Mouse (Mus musculus) forebrain, embryonic 12.5 days (tissue): ENCODE results near the gene Ino80b. TPM values are rescaled to one million over a fixed set of nuclear protein-coding genes. Genes with fewer than 3 reads are reported as not detected.
A peak's percentile ranks its signal among the peaks of the same experiment; 100 is the strongest.

Experiments used
- ATAC-seq: fragments of 200-750 bp; cut with Nextera tagmentation; 2 replicates; pipeline ENCODE4 v1.8.0; 2017; ENCODE audit warnings: moderate TSS enrichment; ENCODE audit not compliant: low FRiP score
- H3K27ac ChIP-seq: fragments of 300-500 bp; sonication (generic); 2 replicates; pipeline ENCODE4 v1.5.1; 2016; ENCODE audit warnings: mild to moderate bottlenecking
- H3K27me3 ChIP-seq: fragments of 300-500 bp; sonication (generic); 2 replicates; pipeline ENCODE4 v1.6.1; 2016; ENCODE audit warnings: mild to moderate bottlenecking
- H3K36me3 ChIP-seq: fragments of 300-500 bp; sonication (generic); replicated peaks from 2 replicates; pipeline ENCODE4 v1.6.1; 2016; ENCODE audit warnings: mild to moderate bottlenecking
- H3K4me1 ChIP-seq: fragments of 300-500 bp; sonication (generic); 2 replicates; pipeline ENCODE4 v1.6.1; 2016
- H3K4me2 ChIP-seq: fragments of 300-500 bp; sonication (generic); 2 replicates; pipeline ENCODE4 v1.6.1; 2016; ENCODE audit warnings: mild to moderate bottlenecking, moderate library complexity
- H3K4me3 ChIP-seq: fragments of 300-500 bp; sonication (generic); replicated peaks from 2 replicates; pipeline ENCODE4 v1.5.1; 2016; ENCODE audit warnings: mild to moderate bottlenecking
- H3K9ac ChIP-seq: fragments of 300-500 bp; sonication (generic); 2 replicates; pipeline ENCODE4 v1.6.1; 2016; ENCODE audit warnings: mild to moderate bottlenecking
- H3K9me3 ChIP-seq: fragments of 300-500 bp; sonication (generic); 2 replicates; pipeline ENCODE4 v1.6.1; 2016
- WGBS: fragments of 180-500 bp; shearing (Covaris S2); methylation state at CpG from one replicate; pipeline ENCODE4 v1.1.7; 2016; 5-methylcytosine and 5-hydroxymethylcytosine counted together
- polyA plus RNA-seq: library from polyadenylated mRNA; unstranded; fragments of >200 nt; fragmentation: Nextera tagmentation; extraction: Ambion mirVana; gene quantifications from 2 replicates; pipeline ENCODE4 v1.2.1, GENCODE M21; 2016

The Ino80b gene
- polyA plus RNA-seq, 1 experiment from 2014 or later: 19.0 TPM

GRCm38 (mm10) chr6:83121863-83122710 lies 3.1 kb downstream of the Ino80b start:
- WGBS: 2% methylated on average over 38 of the region's 52 CpGs
- peak overlapping the region; percentile 79 for H3K4me3 ChIP-seq
- peak overlapping the region; percentile 99 for H3K27ac ChIP-seq
- H3K4me1 ChIP-seq: peaks cover 52% of the 10 kb centered on the region
- H3K4me2 ChIP-seq: peak overlapping the region; percentile 94
- H3K27me3 ChIP-seq: no peaks in the 10 kb centered on the region
- H3K36me3 ChIP-seq: peaks cover 38% of the 10 kb centered on the region
- ATAC-seq: no peak; the same call in 1 of the 2 replicates
- H3K9me3 ChIP-seq: no peaks in the 10 kb centered on the region
- peak overlapping the region; percentile 88 for H3K9ac ChIP-seq

- Histone ChIP-seq H3K4me3 (peak within 1 kb of the TSS; percentile 79), H3K9me3 (no peaks in the 10 kb centered on the region), H3K9ac (peak within 1 kb of the TSS; percentile 88), H3K27ac (peak within 1 kb of the TSS; percentile 99), H3K27me3 (no peaks in the 10 kb centered on the region), H3K4me1 (peaks cover 60% of the 10 kb centered on the region), H3K4me2 (peak within 1 kb of the TSS; percentile 94), H3K36me3 (peaks cover 39% of the 10 kb centered on the region)
- ATAC-seq: peak; percentile 94
- under 1% methylated on average over 35 of the region's 38 CpGs for WGBS
These were observed 4.0 kb downstream of the Ino80b start, which contains the start of gene Wbp1 for GRCm38 (mm10) chr6:83120930-83121862. Gene Wbp1 (minus strand): TSS chr6:83121559.

GRCm38 (mm10) chr6:83119734-83120051 lies 5.5 kb downstream of the Ino80b start:
- Histone ChIP-seq H3K27me3 (no peaks in the 10 kb centered on the region), H3K4me1 (peaks cover 65% of the 10 kb centered on the region), H3K27ac (no peak overlapping the region), H3K36me3 (peaks cover 39% of the 10 kb centered on the region), H3K9me3 (no peaks in the 10 kb centered on the region), H3K4me2 (peak overlapping the region; percentile 94), H3K4me3 (peak overlapping the region; percentile 79), H3K9ac (peak overlapping the region; percentile 86; the same call in 1 of the 2 replicates)
- ATAC-seq: no peak
- 85% methylated on average over 7 of the region's 7 CpGs for WGBS

GRCm38 (mm10) chr6:83118825-83119733 lies 6.2 kb downstream of the Ino80b start:
- Histone ChIP-seq H3K4me1 (peaks cover 64% of the 10 kb centered on the region), H3K27ac (0 out of 2 replicates have a peak overlapping the region, but pooled peaks have one; percentile 46)
- WGBS: 90% methylated on average over 14 of the region's 14 CpGs

GRCm38 (mm10) chr6:83118369-83118768 lies 6.9 kb downstream of the Ino80b start:
- Histone ChIP-seq H3K4me1 (peaks cover 57% of the 10 kb centered on the region), H3K27ac (peak overlapping the region; percentile 31; the same call in 1 of the 2 replicates), H3K27me3 (no peaks in the 10 kb centered on the region), H3K4me3 (no peak overlapping the region), H3K4me2 (no peak overlapping the region), H3K36me3 (peaks cover 35% of the 10 kb centered on the region), H3K9ac (no peak overlapping the region), H3K9me3 (no peaks in the 10 kb centered on the region)
- 89% methylated on average over 11 of the region's 11 CpGs for WGBS
- ATAC-seq: no peak

More at GRCm38 (mm10) chr6:83118825-83119733, 6.2 kb downstream of the Ino80b start:
- H3K9ac ChIP-seq: 0 out of 2 replicates have a peak overlapping the region, but pooled peaks have one; percentile 86
- H3K36me3 ChIP-seq: peaks cover 39% of the 10 kb centered on the region
- no peak overlapping the region for H3K4me2 ChIP-seq
- H3K4me3 ChIP-seq: no peak overlapping the region; the same call in 1 of the 2 replicates
- no peaks in the 10 kb centered on the region for H3K9me3 ChIP-seq
- ATAC-seq: no peak
- no peaks in the 10 kb centered on the region for H3K27me3 ChIP-seq

GRCm38 (mm10) chr6:83117616-83118015 lies 7.6 kb downstream of the Ino80b start:
- no peak overlapping the region for H3K4me2 ChIP-seq
- H3K4me3 ChIP-seq: no peak overlapping the region
- no peak for ATAC-seq
- peaks cover 29% of the 10 kb centered on the region for H3K36me3 ChIP-seq
- no peaks in the 10 kb centered on the region for H3K9me3 ChIP-seq
- no peak overlapping the region for H3K9ac ChIP-seq
- no peaks in the 10 kb centered on the region for H3K27me3 ChIP-seq
- H3K27ac ChIP-seq: no peak overlapping the region
- 91% methylated on average over 13 of the region's 13 CpGs for WGBS
- H3K4me1 ChIP-seq: peaks cover 50% of the 10 kb centered on the region

- Histone ChIP-seq H3K4me1 (peaks cover 45% of the 10 kb centered on the region), H3K36me3 (peaks cover 29% of the 10 kb centered on the region), H3K9me3 (no peaks in the 10 kb centered on the region), H3K9ac (no peak overlapping the region), H3K27me3 (no peaks in the 10 kb centered on the region), H3K4me3 (peak overlapping the region; percentile 83; the same call in 1 of the 2 replicates), H3K4me2 (peak overlapping the region; percentile 6; the same call in 1 of the 2 replicates), H3K27ac (no peak overlapping the region)
- no peak for ATAC-seq
- 91% methylated on average over 4 of the region's 4 CpGs for WGBS
These were observed 8.1 kb downstream of the Ino80b start for GRCm38 (mm10) chr6:83117165-83117438.

- H3K9me3 ChIP-seq: no peaks in the 10 kb centered on the region
- no peak overlapping the region for H3K27ac ChIP-seq
- H3K4me2 ChIP-seq: peak overlapping the region; percentile 96
- peak overlapping the region; percentile 92 for H3K9ac ChIP-seq
- H3K27me3 ChIP-seq: no peaks in the 10 kb centered on the region
- peak overlapping the region; percentile 83 for H3K4me3 ChIP-seq
- 88% methylated on average over 11 of the region's 11 CpGs for WGBS
- peaks cover 44% of the 10 kb centered on the region for H3K4me1 ChIP-seq
- no peak for ATAC-seq
- peaks cover 29% of the 10 kb centered on the region for H3K36me3 ChIP-seq
These were observed 8.7 kb downstream of the Ino80b start for GRCm38 (mm10) chr6:83116373-83117164.

- WGBS: 3% methylated on average over 27 of the region's 48 CpGs
- Histone ChIP-seq H3K27me3 (no peaks in the 10 kb centered on the region), H3K4me1 (peaks cover 44% of the 10 kb centered on the region)
These were observed 9.4 kb downstream of the Ino80b start for GRCm38 (mm10) chr6:83115682-83116372.

GRCm38 (mm10) chr6:83115011-83115671 lies 10.1 kb downstream of the Ino80b start, which contains the start of gene Mogs:
Gene Mogs (plus strand): TSS chr6:83115496.
- peaks cover 42% of the 10 kb centered on the region for H3K4me1 ChIP-seq
- peak; percentile 92 for ATAC-seq
- H3K36me3 ChIP-seq: peaks cover 34% of the 10 kb centered on the region
- H3K9me3 ChIP-seq: no peaks in the 10 kb centered on the region
- peak within 1 kb of the TSS; percentile 83 for H3K4me3 ChIP-seq
- H3K9ac ChIP-seq: peak within 1 kb of the TSS; percentile 92
- 2% methylated on average over 45 of the region's 58 CpGs for WGBS
- H3K4me2 ChIP-seq: peak within 1 kb of the TSS; percentile 96
- H3K27ac ChIP-seq: peak within 1 kb of the TSS; percentile 79
- H3K27me3 ChIP-seq: no peaks in the 10 kb centered on the region

More at GRCm38 (mm10) chr6:83115682-83116372, 9.4 kb downstream of the Ino80b start:
- ATAC-seq: peak; percentile 75
- H3K36me3 ChIP-seq: peaks cover 34% of the 10 kb centered on the region
- peak overlapping the region; percentile 79 for H3K27ac ChIP-seq
- H3K4me3 ChIP-seq: peak overlapping the region; percentile 83
- H3K9me3 ChIP-seq: no peaks in the 10 kb centered on the region
- H3K4me2 ChIP-seq: peak overlapping the region; percentile 96
- peak overlapping the region; percentile 92 for H3K9ac ChIP-seq
